Mouse (Mus musculus) erythroblast, embryonic 14.5 days (primary cell): ENCODE results near the gene Ap5s1. TPM values are rescaled to one million over a fixed set of nuclear protein-coding genes. Genes with fewer than 3 reads are reported as not detected.
A peak's percentile ranks its signal among the peaks of the same experiment; 100 is the strongest.

Source experiments
- H3K27me3 ChIP-seq: 2 replicates; pipeline ENCODE4 v1.6.1; 2012; ENCODE audit warnings: inconsistent platforms; ENCODE audit not compliant: control insufficient read depth
- H3K36me3 ChIP-seq: 2 replicates; pipeline ENCODE4 v1.6.1; 2012; ENCODE audit warnings: mild to moderate bottlenecking, inconsistent platforms; ENCODE audit not compliant: control insufficient read depth
- H3K4me1 ChIP-seq: 2 replicates; pipeline ENCODE4 v1.6.1; 2012; ENCODE audit warnings: inconsistent platforms; ENCODE audit not compliant: control insufficient read depth
- H3K4me3 ChIP-seq: replicated peaks from 2 replicates; pipeline ENCODE3; 2012; ENCODE audit warnings: moderate library complexity, mild to moderate bottlenecking, inconsistent platforms
- H3K9me3 ChIP-seq: 2 replicates; pipeline ENCODE4 v1.6.1; 2012; ENCODE audit warnings: low read length, inconsistent platforms, mixed read lengths; ENCODE audit not compliant: control insufficient read depth
- GATA1 ChIP-seq: IDR thresholded peaks from 2 replicates; pipeline ENCODE4 v1.6.1; 2012; ENCODE audit warnings: low read length, inconsistent platforms, mixed read lengths
- TAL1 ChIP-seq: IDR thresholded peaks from 3 replicates; pipeline ENCODE4 v1.6.1; 2012; ENCODE audit warnings: low read length, inconsistent platforms, mixed read lengths
- polyA plus RNA-seq: library from polyadenylated mRNA; stranded (reverse); fragments of >175 nt; gene quantifications from 2 replicates; pipeline ENCODE4 v1.2.3, GENCODE M21; 2012

The Ap5s1 gene
- polyA plus RNA-seq, 1 experiment: 3.0 TPM

- TF ChIP-seq GATA1 (no peak), TAL1 (no peak)
- Histone ChIP-seq H3K36me3 (peaks cover 100% of the 10 kb centered on the region), H3K27me3 (no peaks in the 10 kb centered on the region; the same call in 1 of the 2 replicates), H3K4me1 (peaks cover 78% of the 10 kb centered on the region), H3K9me3 (no peaks in the 10 kb centered on the region; the same call in 1 of the 2 replicates), H3K4me3 (no peak overlapping the region)
These were observed 10.1 kb upstream of the Ap5s1 start for GRCm38 (mm10) chr2:131196606-131197316.

DNA sequence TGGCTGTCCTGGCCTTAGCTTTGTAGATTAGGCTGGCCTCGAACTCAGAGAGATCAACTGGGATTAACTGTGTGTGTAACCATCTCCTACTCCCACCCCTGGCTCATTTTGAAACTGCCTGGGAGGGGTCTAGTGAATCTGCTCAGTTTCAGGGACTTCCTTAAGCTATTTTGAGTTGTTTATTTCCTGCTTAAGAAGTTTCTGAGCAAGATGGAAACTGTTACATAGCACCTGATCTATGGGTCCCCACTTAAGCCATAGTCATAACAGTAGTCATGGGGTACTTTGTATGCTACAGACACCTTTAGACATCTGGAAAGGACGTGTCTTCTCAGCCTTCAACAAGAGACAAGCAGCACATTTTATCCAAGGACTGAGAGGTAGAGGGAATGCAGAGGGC is 6.2 kb upstream of the Ap5s1 start:
- no peak for TF ChIP-seq GATA1
- no peak for TF ChIP-seq TAL1
- Histone ChIP-seq H3K27me3 (no peaks in the 10 kb centered on the region; the same call in 1 of the 2 replicates), H3K4me1 (peaks cover 83% of the 10 kb centered on the region), H3K36me3 (peaks cover 91% of the 10 kb centered on the region), H3K4me3 (no peak overlapping the region), H3K9me3 (no peaks in the 10 kb centered on the region; the same call in 1 of the 2 replicates)

DNA sequence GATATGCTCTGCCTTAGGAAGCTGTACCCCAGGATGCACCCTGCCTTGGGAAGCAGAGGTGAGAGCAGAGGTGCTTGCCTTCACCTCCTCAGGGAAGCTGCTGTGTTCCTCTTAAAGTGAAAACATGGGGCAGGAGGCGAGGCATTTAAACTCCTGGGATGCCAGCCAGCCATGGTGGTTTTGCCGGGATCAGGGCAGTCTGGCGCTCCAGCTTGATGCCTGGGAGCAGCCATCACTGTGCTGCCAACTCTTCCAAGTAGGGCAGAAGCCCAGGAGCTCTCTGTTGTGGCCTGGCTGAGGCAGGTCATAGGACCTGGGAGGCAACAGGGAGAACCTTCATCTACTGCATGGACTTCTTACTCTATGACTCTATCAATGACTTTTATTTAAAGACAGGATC is 5.6 kb upstream of the Ap5s1 start:
- no peak overlapping the region for H3K4me3 ChIP-seq
- TF ChIP-seq GATA1 (no peak), TAL1 (no peak)
- no peaks in the 10 kb centered on the region; the same call in 1 of the 2 replicates for H3K9me3 ChIP-seq
- H3K4me1 ChIP-seq: peaks cover 87% of the 10 kb centered on the region
- peaks cover 88% of the 10 kb centered on the region for H3K36me3 ChIP-seq
- no peaks in the 10 kb centered on the region; the same call in 1 of the 2 replicates for H3K27me3 ChIP-seq

GRCm38 (mm10) chr2:131203816-131204409 is 3.0 kb upstream of the Ap5s1 start:
- Histone ChIP-seq H3K36me3 (peaks cover 64% of the 10 kb centered on the region), H3K9me3 (no peaks in the 10 kb centered on the region; the same call in 1 of the 2 replicates), H3K27me3 (no peaks in the 10 kb centered on the region), H3K4me3 (no peak overlapping the region), H3K4me1 (peaks cover 89% of the 10 kb centered on the region)
- TF ChIP-seq GATA1 (no peak), TAL1 (no peak)

DNA sequence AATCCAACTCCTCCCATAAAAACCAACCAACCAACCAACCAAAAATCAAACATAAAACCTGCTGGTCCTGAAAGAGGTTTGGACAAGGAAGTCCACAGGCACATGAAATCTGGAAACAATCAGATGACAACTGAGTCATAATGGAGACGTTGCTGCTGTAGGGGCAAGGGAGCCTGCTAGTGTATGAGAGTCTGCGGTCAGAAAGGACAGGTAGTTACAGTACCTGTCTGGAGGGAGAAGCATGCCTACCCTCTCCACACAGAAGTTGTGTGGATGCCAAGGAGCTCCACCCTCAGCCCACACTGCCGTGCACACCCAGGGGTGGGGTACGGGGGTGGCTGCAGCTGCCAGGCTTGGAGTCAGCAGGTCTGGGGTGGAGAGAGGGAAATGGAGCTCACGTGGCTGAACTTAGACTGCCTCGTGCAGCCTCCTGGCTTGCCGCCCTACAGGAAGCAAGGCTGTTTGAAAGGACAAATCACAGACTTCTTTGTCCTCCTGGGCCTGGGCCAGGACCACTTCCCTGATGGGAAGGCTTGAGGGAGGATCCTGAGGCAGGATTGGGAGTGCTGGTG is 2.4 kb upstream of the Ap5s1 start:
- Histone ChIP-seq H3K4me1 (peaks cover 90% of the 10 kb centered on the region), H3K9me3 (no peaks in the 10 kb centered on the region; the same call in 1 of the 2 replicates), H3K36me3 (peaks cover 58% of the 10 kb centered on the region), H3K27me3 (no peaks in the 10 kb centered on the region), H3K4me3 (peak overlapping the region; percentile 25)
- TF ChIP-seq TAL1 (no peak), GATA1 (no peak)

GRCm38 (mm10) chr2:131205521-131206182 is 1.2 kb upstream of the Ap5s1 start:
- H3K9me3 ChIP-seq: no peaks in the 10 kb centered on the region
- H3K4me1 ChIP-seq: peaks cover 93% of the 10 kb centered on the region
- peaks cover 47% of the 10 kb centered on the region for H3K36me3 ChIP-seq
- TF ChIP-seq GATA1 (peak; percentile 96), TAL1 (peak; percentile 96)
- no peaks in the 10 kb centered on the region for H3K27me3 ChIP-seq
- peak overlapping the region; percentile 25 for H3K4me3 ChIP-seq

- Histone ChIP-seq H3K27me3 (no peaks in the 10 kb centered on the region), H3K36me3 (peaks cover 41% of the 10 kb centered on the region), H3K4me3 (no peak overlapping the region), H3K9me3 (no peaks in the 10 kb centered on the region), H3K4me1 (peaks cover 95% of the 10 kb centered on the region)
- TF ChIP-seq TAL1: no peak
- TF ChIP-seq GATA1: no peak
These were observed 1.5 kb downstream of the Ap5s1 start for GRCm38 (mm10) chr2:131208356-131208755.

DNA sequence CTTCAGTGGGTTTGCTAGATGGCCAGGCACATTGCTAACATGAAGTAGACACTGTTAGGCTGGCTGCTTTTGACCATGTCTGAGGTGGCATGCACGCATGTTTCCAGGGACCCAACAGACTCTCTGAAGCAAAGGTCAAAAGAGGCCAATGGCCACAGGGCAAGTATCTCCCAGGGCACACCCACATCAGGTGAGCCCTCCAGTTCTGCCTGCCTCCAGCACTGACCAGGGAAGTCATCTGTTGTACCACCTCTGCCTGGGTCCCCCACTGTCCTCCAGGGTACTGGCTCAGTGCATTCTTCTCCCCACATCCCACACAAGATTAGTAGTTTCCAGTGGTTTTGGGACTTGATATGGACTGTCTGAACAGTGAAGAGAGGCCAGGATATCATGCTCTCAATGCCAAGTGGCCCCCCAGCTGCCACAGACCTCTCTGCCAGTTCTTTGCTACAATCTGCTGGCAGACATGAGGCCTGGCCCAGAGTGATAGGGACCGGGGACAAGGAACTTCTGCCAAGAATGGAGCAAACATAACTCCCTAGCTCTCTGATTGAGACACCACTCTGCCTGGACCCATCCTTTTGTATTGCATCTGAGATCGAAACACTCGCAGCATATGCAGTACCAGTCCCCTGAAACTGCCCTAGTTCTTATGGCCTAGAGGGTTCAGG is 2.4 kb downstream of the Ap5s1 start:
- Histone ChIP-seq H3K27me3 (no peaks in the 10 kb centered on the region), H3K4me3 (peak overlapping the region; percentile 80), H3K36me3 (peaks cover 41% of the 10 kb centered on the region), H3K4me1 (peaks cover 95% of the 10 kb centered on the region), H3K9me3 (no peaks in the 10 kb centered on the region)
- peak; percentile 54 for TF ChIP-seq TAL1
- no peak for TF ChIP-seq GATA1
